Mouse (Mus musculus) lung, embryonic 14.5 days (tissue): ENCODE data around the gene Wfdc6a. TPM values are rescaled to one million over a fixed set of nuclear protein-coding genes. Genes with fewer than 3 reads are reported as not detected.

ENCODE experiments used
- ATAC-seq: fragments of 200-750 bp; cut with Nextera tagmentation; 2 replicates; pipeline ENCODE4 v1.8.0; 2017; ENCODE audit warnings: mild to moderate bottlenecking, moderate TSS enrichment, moderate library complexity; ENCODE audit not compliant: insufficient read depth
- DNase-seq: peaks from one replicate; pipeline ENCODE4 v3.0.0-alpha.2; 2015
- H3K27ac ChIP-seq: fragments of 300-500 bp; sonication (generic); 2 replicates; pipeline ENCODE4 v1.5.1; 2014; ENCODE audit warnings: low read depth, mild to moderate bottlenecking, moderate library complexity
- H3K27me3 ChIP-seq: fragments of 300-500 bp; sonication (generic); 2 replicates; pipeline ENCODE4 v1.6.1; 2014; ENCODE audit warnings: low read length, control low read depth; ENCODE audit not compliant: insufficient read depth
- H3K36me3 ChIP-seq: fragments of 300-500 bp; sonication (generic); 2 replicates; pipeline ENCODE4 v1.6.1; 2014; ENCODE audit warnings: control low read depth; ENCODE audit not compliant: insufficient read depth
- H3K4me1 ChIP-seq: fragments of 300-500 bp; sonication (generic); 2 replicates; pipeline ENCODE4 v1.6.1; 2014; ENCODE audit warnings: antibody characterized with exemption, control low read depth; ENCODE audit not compliant: insufficient read depth
- H3K4me2 ChIP-seq: fragments of 300-500 bp; sonication (generic); 2 replicates; pipeline ENCODE4 v1.6.1; 2014; ENCODE audit warnings: mild to moderate bottlenecking
- H3K4me3 ChIP-seq: fragments of 300-500 bp; sonication (generic); 2 replicates; pipeline ENCODE4 v1.5.1; 2014; ENCODE audit warnings: low read depth, low read length
- H3K9ac ChIP-seq: fragments of 300-500 bp; sonication (generic); 2 replicates; pipeline ENCODE4 v1.6.1; 2014
- H3K9me3 ChIP-seq: fragments of 300-500 bp; sonication (generic); 2 replicates; pipeline ENCODE4 v1.6.1; 2016; ENCODE audit warnings: low read depth, low read length, control low read depth
- CTCF ChIP-seq: IDR thresholded peaks from 2 replicates; pipeline ENCODE4 v1.5.1; 2016; ENCODE audit warnings: antibody characterized with exemption, low read depth
- WGBS: fragments of 180-500 bp; shearing (Covaris S2); extraction: QIAGEN DNeasy Blood & Tissue Kit; methylation state at CpG from one replicate; pipeline ENCODE4 v1.1.7; 2014; 5-methylcytosine and 5-hydroxymethylcytosine counted together
- polyA plus RNA-seq: library from polyadenylated mRNA; unstranded; fragments of >200 nt; fragmentation: Nextera tagmentation; extraction: Ambion mirVana; gene quantifications from 2 replicates; pipeline ENCODE4 v1.2.1, GENCODE M21; 2014

Wfdc6a gene
- polyA plus RNA-seq, 1 experiment from 2014 or later: 0.95 TPM

GRCm38 (mm10) chr2:164563339-164564038 is 21.8 kb downstream of the Wfdc6a start:
- H3K9me3 ChIP-seq: no peaks in the 10 kb centered on the region
- H3K4me2 ChIP-seq: peak overlapping the region; percentile 91
- peak overlapping the region; percentile 77 for H3K27ac ChIP-seq
- H3K4me1 ChIP-seq: 0 out of 2 replicates have a peak, but pooled peaks cover 2% of the 10 kb centered on the region
- peaks cover 9% of the 10 kb centered on the region; the same call in 1 of the 2 replicates for H3K36me3 ChIP-seq
- ATAC-seq (peak; percentile 55), DNase-seq (peak; percentile 78)
- peak overlapping the region; percentile 52 for H3K4me3 ChIP-seq
- 0% methylated on average over 32 of the region's 32 CpGs for WGBS
- H3K9ac ChIP-seq: peak overlapping the region; percentile 65
- peak; percentile 75 for TF ChIP-seq CTCF
- peaks cover 7% of the 10 kb centered on the region; the same call in 1 of the 2 replicates for H3K27me3 ChIP-seq

GRCm38 (mm10) chr2:164562391-164563188 is 22.7 kb downstream of the Wfdc6a start, which contains the start of gene Wfdc2:
Gene Wfdc2 (plus strand): TSS chr2:164562413.
- ATAC-seq (peak; percentile 33; the same call in 1 of the 2 replicates), DNase-seq (peak; percentile 41)
- Histone ChIP-seq H3K9ac (peak within 1 kb of the TSS; percentile 65), H3K27me3 (peaks cover 7% of the 10 kb centered on the region; the same call in 1 of the 2 replicates), H3K36me3 (peaks cover 9% of the 10 kb centered on the region; the same call in 1 of the 2 replicates), H3K4me2 (peak within 1 kb of the TSS; percentile 91), H3K9me3 (no peaks in the 10 kb centered on the region), H3K4me1 (0 out of 2 replicates have a peak, but pooled peaks cover 2% of the 10 kb centered on the region), H3K4me3 (peak within 1 kb of the TSS; percentile 52), H3K27ac (peak within 1 kb of the TSS; percentile 77)
- 5% methylated on average over 24 of the region's 24 CpGs for WGBS
- TF ChIP-seq CTCF: no peak

GRCm38 (mm10) chr2:164560106-164560505 is 25.1 kb downstream of the Wfdc6a start:
- H3K9me3 ChIP-seq: no peaks in the 10 kb centered on the region
- no peak for TF ChIP-seq CTCF
- DNase-seq: no peak
- no peak overlapping the region for H3K4me2 ChIP-seq
- H3K9ac ChIP-seq: no peak overlapping the region
- WGBS: 84% methylated on average over 8 of the region's 8 CpGs
- peaks cover 7% of the 10 kb centered on the region; the same call in 1 of the 2 replicates for H3K27me3 ChIP-seq
- no peak overlapping the region for H3K4me3 ChIP-seq
- 0 out of 2 replicates have a peak, but pooled peaks cover 2% of the 10 kb centered on the region for H3K4me1 ChIP-seq
- H3K27ac ChIP-seq: no peak overlapping the region
- no peaks in the 10 kb centered on the region for H3K36me3 ChIP-seq
- ATAC-seq: no peak

GRCm38 (mm10) chr2:164558991-164559645 is 26.1 kb downstream of the Wfdc6a start:
- DNase-seq (peak; percentile 45), ATAC-seq (no peak)
- peaks cover 7% of the 10 kb centered on the region; the same call in 1 of the 2 replicates for H3K27me3 ChIP-seq
- H3K9me3 ChIP-seq: no peaks in the 10 kb centered on the region
- TF ChIP-seq CTCF: no peak
- H3K36me3 ChIP-seq: no peaks in the 10 kb centered on the region
- WGBS: 33% methylated on average over 16 of the region's 16 CpGs
- 0 out of 2 replicates have a peak overlapping the region, but pooled peaks have one; percentile 19 for H3K4me2 ChIP-seq
- H3K4me3 ChIP-seq: no peak overlapping the region
- 0 out of 2 replicates have a peak, but pooled peaks cover 2% of the 10 kb centered on the region for H3K4me1 ChIP-seq
- H3K27ac ChIP-seq: peak overlapping the region; percentile 59
- H3K9ac ChIP-seq: no peak overlapping the region

GRCm38 (mm10) chr2:164558426-164558825 is 26.8 kb downstream of the Wfdc6a start:
- no peak overlapping the region for H3K4me2 ChIP-seq
- 66% methylated on average over 8 of the region's 8 CpGs for WGBS
- no peak for TF ChIP-seq CTCF
- DNase-seq: no peak
- H3K36me3 ChIP-seq: no peaks in the 10 kb centered on the region
- no peak overlapping the region for H3K4me3 ChIP-seq
- H3K9me3 ChIP-seq: no peaks in the 10 kb centered on the region
- 0 out of 2 replicates have a peak, but pooled peaks cover 2% of the 10 kb centered on the region for H3K4me1 ChIP-seq
- peaks cover 5% of the 10 kb centered on the region; the same call in 1 of the 2 replicates for H3K27me3 ChIP-seq
- peak overlapping the region; percentile 59; the same call in 1 of the 2 replicates for H3K27ac ChIP-seq
- ATAC-seq: no peak
- no peak overlapping the region for H3K9ac ChIP-seq

- no peak overlapping the region for H3K4me2 ChIP-seq
- DNase-seq (no peak), ATAC-seq (no peak)
- H3K4me1 ChIP-seq: no peaks in the 10 kb centered on the region
- H3K4me3 ChIP-seq: no peak overlapping the region
- no peak overlapping the region for H3K9ac ChIP-seq
- WGBS: 60% methylated on average over 9 of the region's 9 CpGs
- H3K27me3 ChIP-seq: no peaks in the 10 kb centered on the region
- H3K9me3 ChIP-seq: no peaks in the 10 kb centered on the region
- no peak overlapping the region for H3K27ac ChIP-seq
- no peak for TF ChIP-seq CTCF
- H3K36me3 ChIP-seq: no peaks in the 10 kb centered on the region
These were observed 33.7 kb downstream of the Wfdc6a start for GRCm38 (mm10) chr2:164551502-164551901.
